Mouse (Mus musculus) liver, embryonic 14.5 days (tissue): ENCODE measurements at regions not wholly inside any gene's neighbourhood (a gene's known extent, or its start where the extent isn't known, plus 50 kb on each side); places are given as distances from the start of the nearest gene placed in this dataset.

Experiments used
- CTCF ChIP-seq: IDR thresholded peaks from 2 replicates; pipeline ENCODE4 v1.5.1; 2016; ENCODE audit warnings: antibody characterized with exemption, low read depth, control low read depth
- EP300 ChIP-seq: IDR thresholded peaks from 2 replicates; pipeline ENCODE4 v1.6.1; 2016; ENCODE audit warnings: antibody characterized with exemption, low read depth

DNA sequence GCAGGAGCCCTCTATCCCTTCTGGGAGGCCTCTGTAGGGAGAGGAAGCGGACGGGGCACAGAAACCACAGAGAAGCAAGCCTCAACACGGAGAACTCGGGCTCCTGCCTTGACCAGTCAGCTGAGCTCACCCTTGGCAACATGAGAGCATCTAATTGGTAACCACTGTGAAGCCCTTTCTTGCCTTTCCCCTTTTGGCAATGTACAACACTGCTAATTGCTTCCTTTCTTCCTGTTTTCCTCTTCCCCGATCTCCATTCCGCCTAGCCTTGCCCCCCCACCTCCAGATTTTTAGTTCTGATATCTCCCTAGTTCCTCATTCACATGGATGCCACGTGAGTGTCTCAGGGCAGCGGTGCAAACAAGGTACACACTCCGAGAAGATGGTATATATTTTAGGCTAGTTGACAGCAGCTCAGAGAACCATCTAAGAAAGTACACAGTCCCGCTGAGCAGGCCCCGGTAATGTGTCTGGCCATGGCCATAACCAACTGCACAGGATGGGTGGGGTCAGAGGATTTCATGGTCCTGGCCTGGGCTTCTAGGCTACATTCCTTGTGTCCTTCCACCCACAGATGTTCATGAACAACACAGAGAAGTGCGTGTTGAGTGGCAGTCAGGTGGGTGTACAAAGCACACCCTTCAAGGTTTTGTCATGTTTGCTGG lies 103.4 kb downstream of the Cxcl12 start:
- no peak for TF ChIP-seq CTCF
- TF ChIP-seq EP300, result no peak
